Mouse (Mus musculus): ENCODE results near the gene Aff1.

DNA sequence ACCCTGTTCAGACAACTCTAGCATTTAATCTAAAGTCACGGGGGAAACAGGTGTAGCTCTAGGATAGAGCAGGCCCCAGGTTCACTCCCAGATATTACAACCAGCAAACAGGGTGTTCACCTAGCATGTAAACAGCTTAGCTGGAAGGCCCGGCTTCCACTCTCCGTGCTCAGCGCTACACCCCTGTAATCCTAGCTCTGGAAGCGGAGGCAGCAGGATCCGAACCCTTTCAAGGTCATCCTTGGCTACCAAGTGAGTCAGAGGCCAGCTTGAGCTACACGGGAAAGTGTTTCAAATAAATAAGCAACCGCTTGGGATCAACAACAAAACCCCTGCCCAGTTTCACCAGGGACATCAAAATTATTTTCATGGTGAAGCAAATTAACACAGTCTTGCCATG, 2.0 kb upstream of the Aff1 start:
- TF ChIP-seq POLR2A (IDR thresholded peaks at IDR 0.05; ENCODE audit: insufficient read depth, low read length) (no peak), EP300 (IDR thresholded peaks at IDR 0.05; ENCODE audit: insufficient read depth, low read depth, low read length) (no peak)
